Mouse (Mus musculus) E14TG2a.4 (cell line): ENCODE measurements around the gene Ltbp3.
"Not testable (repeated sequence)": the region's sequence is repeated elsewhere in the genome, so short reads cannot be mapped to it uniquely, and the experiment has no call there.

Experiments
- H3K27me3 ChIP-seq: 2 replicates; pipeline ENCODE4 v1.6.1; 2014; ENCODE audit warnings: low read length, control low read depth; ENCODE audit not compliant: insufficient read depth
- H3K36me3 ChIP-seq: 2 replicates; pipeline ENCODE4 v1.6.1; 2014; ENCODE audit warnings: low read length, control low read depth; ENCODE audit not compliant: insufficient read depth
- H3K4me1 ChIP-seq: replicated peaks from 2 replicates; pipeline ENCODE4 v1.6.1; 2014; ENCODE audit warnings: low read depth, low read length, control low read depth
- H3K4me3 ChIP-seq: replicated peaks from 2 replicates; pipeline ENCODE4 v1.5.1; 2014; ENCODE audit warnings: mild to moderate bottlenecking, low read length
- H3K9me3 ChIP-seq: 2 replicates; pipeline ENCODE4 v1.6.1; 2014; ENCODE audit warnings: low read length, control low read depth
- CTCF ChIP-seq: conservative IDR thresholded peaks from 2 replicates; pipeline ENCODE4 v1.5.1; 2014; ENCODE audit warnings: low read length
- NANOG ChIP-seq: IDR thresholded peaks from 2 replicates; pipeline ENCODE4 v1.6.1; 2014; ENCODE audit warnings: borderline replicate concordance, low read length, mixed read lengths
- POU5F1 ChIP-seq: IDR thresholded peaks from 2 replicates; pipeline ENCODE4 v1.6.1; 2014; ENCODE audit warnings: low read length, borderline replicate concordance

Ltbp3 gene

GRCm38 (mm10) chr19:5789066-5789465 is 48.4 kb downstream of the Ltbp3 start:
- no peaks in the 10 kb centered on the region for H3K27me3 ChIP-seq
- TF ChIP-seq POU5F1 (no peak), NANOG (no peak), CTCF (no peak)
- H3K4me3 ChIP-seq: no peak overlapping the region
- no peaks in the 10 kb centered on the region for H3K36me3 ChIP-seq
- peaks cover 34% of the 10 kb centered on the region for H3K4me1 ChIP-seq
- no peaks in the 10 kb centered on the region for H3K9me3 ChIP-seq

GRCm38 (mm10) chr19:5791329-5791728 is 50.6 kb downstream of the Ltbp3 start:
- Histone ChIP-seq H3K4me1 (peaks cover 39% of the 10 kb centered on the region), H3K27me3 (no peaks in the 10 kb centered on the region), H3K36me3 (peaks cover 18% of the 10 kb centered on the region), H3K4me3 (no peak overlapping the region), H3K9me3 (no peaks in the 10 kb centered on the region)
- no peak for TF ChIP-seq NANOG
- TF ChIP-seq CTCF: peak; percentile 15
- no peak for TF ChIP-seq POU5F1

- H3K4me3 ChIP-seq: no peak overlapping the region
- H3K27me3 ChIP-seq: no peaks in the 10 kb centered on the region
- H3K36me3 ChIP-seq: peaks cover 36% of the 10 kb centered on the region
- H3K9me3 ChIP-seq: no peaks in the 10 kb centered on the region
- H3K4me1 ChIP-seq: peaks cover 43% of the 10 kb centered on the region
- TF ChIP-seq NANOG: no peak
- TF ChIP-seq CTCF: peak; percentile 61
These were observed 52.4 kb downstream of the Ltbp3 start for GRCm38 (mm10) chr19:5793116-5793515.

- not testable (repeated sequence) for H3K4me3 ChIP-seq, H3K9me3 ChIP-seq, H3K27me3 ChIP-seq
- Histone ChIP-seq H3K4me1 (peaks cover 39% of the 10 kb centered on the region), H3K36me3 (peaks cover 46% of the 10 kb centered on the region)
These were observed 53.4 kb downstream of the Ltbp3 start for GRCm38 (mm10) chr19:5793917-5794770.

GRCm38 (mm10) chr19:5794771-5795576 is 54.3 kb downstream of the Ltbp3 start:
- Histone ChIP-seq H3K4me3 (no peak overlapping the region), H3K9me3 (no peaks in the 10 kb centered on the region), H3K4me1 (peaks cover 38% of the 10 kb centered on the region), H3K27me3 (no peaks in the 10 kb centered on the region), H3K36me3 (peaks cover 55% of the 10 kb centered on the region)
- TF ChIP-seq POU5F1: no peak
- no peak for TF ChIP-seq NANOG
- TF ChIP-seq CTCF: no peak

- Histone ChIP-seq H3K27me3 (no peaks in the 10 kb centered on the region), H3K4me3 (peak overlapping the region; percentile 92), H3K36me3 (peaks cover 64% of the 10 kb centered on the region), H3K4me1 (peaks cover 38% of the 10 kb centered on the region), H3K9me3 (no peaks in the 10 kb centered on the region)
- TF ChIP-seq NANOG: no peak
- no peak for TF ChIP-seq POU5F1
- TF ChIP-seq CTCF: no peak
These were observed 55.2 kb downstream of the Ltbp3 start for GRCm38 (mm10) chr19:5795668-5796572.

- TF ChIP-seq CTCF (no peak), NANOG (no peak), POU5F1 (no peak)
- H3K4me3 ChIP-seq: peak overlapping the region; percentile 92
- no peaks in the 10 kb centered on the region for H3K27me3 ChIP-seq
- no peaks in the 10 kb centered on the region for H3K9me3 ChIP-seq
- H3K36me3 ChIP-seq: peaks cover 69% of the 10 kb centered on the region
- H3K4me1 ChIP-seq: peaks cover 38% of the 10 kb centered on the region
These were observed 55.9 kb downstream of the Ltbp3 start for GRCm38 (mm10) chr19:5796573-5797111.
